Mouse (Mus musculus) ES-E14 (cell line): ENCODE results near the gene Zbed4. TPM values are rescaled to one million over a fixed set of nuclear protein-coding genes. Genes with fewer than 3 reads are reported as not detected.
"Not testable (repeated sequence)": the region's sequence is repeated elsewhere in the genome, so short reads cannot be mapped to it uniquely, and the experiment has no call there.

ENCODE experiments used
- DNase-seq: peaks from one replicate; pipeline ENCODE4 v3.0.0-alpha.2; 2013; ENCODE audit warnings: low read depth, low spot score
- H3K27ac ChIP-seq: 2 replicates; pipeline ENCODE4 v1.5.1; 2012; ENCODE audit warnings: low read depth, mild to moderate bottlenecking, low read length, moderate library complexity, mixed read lengths; ENCODE audit not compliant: poor library complexity, insufficient read depth, severe bottlenecking
- H3K36me3 ChIP-seq: 2 replicates; pipeline ENCODE4 v1.6.1; 2012; ENCODE audit warnings: mild to moderate bottlenecking, low read length, moderate library complexity, mixed read lengths; ENCODE audit not compliant: control insufficient read depth, poor library complexity, insufficient read depth, severe bottlenecking
- H3K4me1 ChIP-seq, 2 experiments: fragments of 150-350 bp in 1 of 2; sonication (generic) in 1 of 2; 2 replicates each; pipeline ENCODE4 v1.6.1; 2012; ENCODE audit warnings: low read length in 2 of 2, mild to moderate bottlenecking in 1 of 2, mixed read lengths in 1 of 2; ENCODE audit not compliant: control insufficient read depth in 2 of 2, insufficient read depth in 2 of 2, poor library complexity in 1 of 2
- H3K4me3 ChIP-seq, 2 experiments: fragments of 150-350 bp in 1 of 2; sonication (generic) in 1 of 2; 2 replicates each; pipeline ENCODE4 v1.5.1; 2012; ENCODE audit warnings: low read length in 2 of 2, low read depth in 1 of 2, mild to moderate bottlenecking in 1 of 2, mixed read lengths in 1 of 2; ENCODE audit not compliant: insufficient read depth in 1 of 2, poor library complexity in 1 of 2, severe bottlenecking in 1 of 2
- H3K9ac ChIP-seq: 2 replicates; pipeline ENCODE4 v1.6.1; 2012; ENCODE audit warnings: low read depth, mild to moderate bottlenecking, low read length, mixed read lengths; ENCODE audit not compliant: poor library complexity, insufficient read depth, severe bottlenecking
- H3K9me3 ChIP-seq: fragments of 150-350 bp; sonication (generic); 2 replicates; pipeline ENCODE4 v1.6.1; 2012; ENCODE audit warnings: low read depth, mild to moderate bottlenecking, low read length; ENCODE audit not compliant: control insufficient read depth, insufficient read depth
- CHD2 ChIP-seq: IDR thresholded peaks from 2 replicates; pipeline ENCODE4 v1.6.1; 2014; ENCODE audit warnings: mild to moderate bottlenecking, low read depth, low read length, inconsistent platforms
- HCFC1 ChIP-seq: IDR thresholded peaks from 2 replicates; pipeline ENCODE4 v1.6.1; 2012; ENCODE audit warnings: low read length, inconsistent platforms, borderline replicate concordance; ENCODE audit not compliant: insufficient read depth
- MAFK ChIP-seq: IDR thresholded peaks from 2 replicates; pipeline ENCODE4 v1.6.1; 2014; ENCODE audit warnings: mild to moderate bottlenecking, low read depth, low read length, inconsistent platforms; ENCODE audit not compliant: insufficient read depth
- ZC3H11A ChIP-seq: IDR thresholded peaks from 2 replicates; pipeline ENCODE4 v1.6.1; 2012; ENCODE audit warnings: low read depth, mild to moderate bottlenecking, inconsistent platforms, low read length, borderline replicate concordance
- ZNF384 ChIP-seq: IDR thresholded peaks from 2 replicates; pipeline ENCODE4 v1.6.1; 2012; ENCODE audit warnings: low read depth, low read length, inconsistent platforms
- in situ Hi-C, 2 experiments: fragments of 600-800 bp; cut with MboI; formaldehyde crosslinking; loops; one replicate each; pipeline ENCODE4 v1.15.1; 2025; ENCODE audit warnings: low sequenced_read_pairs in 2 of 2, inconsistent platforms in 1 of 2; ENCODE audit not compliant: unreplicated experiment in 2 of 2
- total RNA-seq: library from RNA; depleted of rRNA; stranded (reverse); fragments of 300-350 nt; gene quantifications from 2 replicates; pipeline ENCODE4 v1.2.3, GENCODE M21; 2012

Zbed4 gene
- total RNA-seq, 1 experiment: 43.6 TPM

DNA sequence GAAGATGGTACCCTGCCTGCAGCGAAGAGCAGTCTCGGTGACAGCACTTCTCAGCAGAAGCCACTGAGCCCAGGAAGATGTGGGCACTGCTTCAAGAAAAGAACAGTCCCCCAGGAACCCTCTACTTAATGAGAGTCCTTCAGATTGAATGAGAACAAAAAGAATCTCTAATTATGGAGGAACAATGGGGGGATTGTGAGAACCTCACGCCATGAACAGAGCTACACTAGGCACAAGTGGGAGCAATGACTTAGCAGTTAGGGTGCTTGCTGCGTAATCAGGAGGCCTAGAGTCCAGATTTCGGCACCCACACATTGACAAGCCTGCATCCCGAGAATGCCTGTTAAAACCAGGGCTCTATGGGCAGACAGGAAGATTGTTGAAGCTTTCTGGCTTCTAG lies 10.1 kb upstream of the Zbed4 start:
- H3K4me3 ChIP-seq: no peak overlapping the region
- H3K9me3 ChIP-seq: no peaks in the 10 kb centered on the region
- in situ Hi-C loops: no loop called here
- DNase-seq: no peak
- no peak overlapping the region for H3K9ac ChIP-seq
- H3K4me1 ChIP-seq: peaks cover 2 to 11% of the 10 kb centered on the region in 2 experiments; a peak in 2 of 4 replicates
- TF ChIP-seq ZC3H11A: no peak
- no peak for TF ChIP-seq HCFC1
- no peak for TF ChIP-seq CHD2
- TF ChIP-seq ZNF384: no peak
- no peak for TF ChIP-seq MAFK
- no peak overlapping the region for H3K27ac ChIP-seq
- H3K36me3 ChIP-seq: no peaks in the 10 kb centered on the region

DNA sequence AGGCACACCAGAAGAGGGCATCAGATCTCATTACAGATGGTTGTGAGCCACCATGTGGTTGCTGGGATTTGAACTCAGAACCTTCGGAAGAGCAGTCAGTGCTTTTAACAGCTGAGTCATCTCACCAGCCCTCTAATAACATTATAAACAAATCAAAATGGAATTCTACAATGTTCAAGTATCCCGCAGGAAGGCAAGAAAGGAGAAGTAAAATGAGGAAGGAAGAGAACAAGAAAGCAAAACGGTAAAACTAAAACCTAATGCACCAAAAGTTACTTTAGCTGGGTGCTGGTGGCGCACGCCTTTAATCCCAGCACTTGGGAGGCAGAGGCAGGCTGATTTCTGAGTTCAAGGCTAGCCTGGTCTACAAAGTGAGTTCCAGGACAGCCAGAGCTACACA lies 8.1 kb upstream of the Zbed4 start:
- H3K36me3 ChIP-seq, in situ Hi-C loops, H3K27ac ChIP-seq, H3K4me3 ChIP-seq, H3K9ac ChIP-seq, H3K9me3 ChIP-seq, DNase-seq: not testable (repeated sequence)
- H3K4me1 ChIP-seq: peaks cover 3 to 11% of the 10 kb centered on the region in 2 experiments; a peak in 2 of 4 replicates

DNA sequence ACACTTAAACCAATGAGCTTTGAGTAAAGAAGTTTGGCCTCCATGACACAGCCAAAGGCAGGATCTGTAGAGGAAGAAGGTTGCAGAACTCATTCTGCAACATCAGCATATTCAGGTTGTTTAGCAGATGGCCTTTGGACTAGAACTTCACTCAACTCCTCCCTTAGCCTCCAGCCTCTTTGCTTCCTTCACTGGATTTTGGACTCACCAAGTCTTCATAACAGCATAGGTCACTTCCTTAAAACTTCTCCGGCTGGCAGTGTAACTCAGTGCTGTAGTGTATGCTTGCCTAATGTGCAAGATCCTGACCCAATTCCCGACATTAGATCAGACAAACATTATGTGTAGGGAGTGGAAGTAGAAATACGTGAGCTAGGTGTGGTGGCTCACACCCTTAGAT lies 6.1 kb upstream of the Zbed4 start:
- no peak for DNase-seq
- Histone ChIP-seq H3K27ac (peak overlapping the region; percentile 2; the same call in 1 of the 2 replicates), H3K4me3 (no peak overlapping the region), H3K4me1 (peaks cover 5 to 7% of the 10 kb centered on the region in 2 experiments; a peak in 3 of 4 replicates), H3K36me3 (no peaks in the 10 kb centered on the region), H3K9me3 (no peaks in the 10 kb centered on the region), H3K9ac (no peak overlapping the region)
- TF ChIP-seq CHD2 (no peak), MAFK (peak; percentile 75)
- in situ Hi-C loops: no loop called here

DNA sequence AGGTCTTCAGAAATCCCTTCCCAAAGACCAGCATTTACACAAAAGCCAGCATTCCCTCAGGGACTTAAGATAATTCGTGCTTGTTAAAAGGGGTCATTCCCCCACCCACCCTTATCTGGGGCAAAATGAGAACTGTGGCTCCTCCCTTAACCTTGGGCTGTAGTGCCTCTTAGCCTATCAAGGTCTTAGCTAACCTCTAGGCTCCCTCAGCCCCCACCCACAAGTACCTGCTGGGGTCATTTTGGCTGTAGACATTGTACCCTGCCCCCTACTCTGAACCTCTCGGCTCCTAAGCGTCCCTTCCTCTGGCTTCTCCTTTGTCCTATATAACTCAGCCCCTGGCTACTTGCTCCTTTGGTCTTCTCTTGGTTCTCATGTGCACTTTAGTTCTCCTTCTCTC lies 5.5 kb upstream of the Zbed4 start:
- Histone ChIP-seq H3K9me3 (no peaks in the 10 kb centered on the region), H3K36me3 (no peaks in the 10 kb centered on the region), H3K4me3 (no peak overlapping the region), H3K9ac (no peak overlapping the region), H3K27ac (no peak overlapping the region; the same call in 1 of the 2 replicates), H3K4me1 (peaks cover 5 to 11% of the 10 kb centered on the region in 2 experiments; a peak in 3 of 4 replicates)
- peak; percentile 40 for DNase-seq
- in situ Hi-C loops: no loop called here
- TF ChIP-seq CHD2 (no peak), ZC3H11A (no peak), HCFC1 (no peak), ZNF384 (no peak), MAFK (no peak)

DNA sequence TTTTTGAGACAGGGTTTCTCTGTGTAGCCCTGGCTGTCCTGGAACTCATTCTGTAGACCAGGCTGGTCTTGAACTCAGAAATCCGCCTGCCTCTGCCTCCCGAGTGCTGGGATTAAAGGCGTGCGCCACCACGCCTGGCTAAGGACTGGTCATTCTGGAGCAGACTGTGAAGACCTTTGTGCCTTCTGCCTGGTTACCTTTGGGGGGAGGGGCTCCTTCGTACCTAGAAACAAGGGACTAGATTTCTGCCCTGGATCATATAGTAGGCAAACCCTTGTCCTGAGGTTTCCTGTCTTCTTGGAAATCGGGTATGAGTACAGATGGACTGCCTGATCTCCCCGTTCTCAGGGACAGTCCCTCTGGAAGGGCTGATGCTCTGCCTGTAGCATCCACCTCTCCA lies 1.8 kb upstream of the Zbed4 start:
- H3K27ac ChIP-seq, H3K9ac ChIP-seq, H3K36me3 ChIP-seq, DNase-seq, in situ Hi-C loops, H3K9me3 ChIP-seq: not testable (repeated sequence)
- peak overlapping the region in 1 of 2 experiments; percentile 76; a peak in 1 of 4 replicates for H3K4me3 ChIP-seq
- H3K4me1 ChIP-seq: peaks cover 10 to 11% of the 10 kb centered on the region in 2 experiments; a peak in 3 of 4 replicates
